Mouse (Mus musculus) lung, postnatal 0 days (tissue): ENCODE measurements around the gene Popdc2.

Source experiments
- CTCF ChIP-seq: IDR thresholded peaks from 2 replicates; pipeline ENCODE4 v1.5.1; 2016; ENCODE audit warnings: antibody characterized with exemption, mild to moderate bottlenecking
- EP300 ChIP-seq: IDR thresholded peaks from 2 replicates; pipeline ENCODE4 v1.6.1; 2016; ENCODE audit warnings: antibody characterized with exemption, mild to moderate bottlenecking, control low read depth

- no peak for TF ChIP-seq EP300
- TF ChIP-seq CTCF, result no peak
Measured at GRCm38 (mm10) chr16:38369992-38370484, 8.0 kb downstream of the Popdc2 start.
